Mouse (Mus musculus) ovary, postnatal 14 days (tissue): Measurements from ENCODE around the gene Olfr1095.

Experiments used
- DNase-seq: peaks from one replicate; pipeline ENCODE4 v3.0.0; 2022; ENCODE audit warnings: low spot score

Olfr1095 gene

GRCm38 (mm10) chr2:86851596-86851995, at the start of gene Olfr1095:
Gene Olfr1095, minus strand, starts transcription at chr2:86851696.
- DNase-seq, result no peak

GRCm38 (mm10) chr2:86892116-86892515, 40.6 kb upstream of the Olfr1095 start, which contains the start of gene Olfr1097:
Gene Olfr1097, minus strand, starts transcription at chr2:86892216.
- DNase-seq, result no peak

GRCm38 (mm10) chr2:86874702-86875101, 23.2 kb upstream of the Olfr1095 start, which contains the start of gene Gm13723:
Gene Gm13723, minus strand, starts transcription at chr2:86874802.
- DNase-seq, result no peak

GRCm38 (mm10) chr2:86824363-86824762, 27.1 kb downstream of the Olfr1095 start, which contains the start of gene Olfr1094:
Gene Olfr1094, plus strand, starts transcription at chr2:86824663.
- no peak for DNase-seq

- no peak for DNase-seq
Measured at GRCm38 (mm10) chr2:86809918-86810317, 41.6 kb downstream of the Olfr1095 start, which contains the start of gene Olfr141. Gene Olfr141, minus strand, starts transcription at chr2:86810018.
